Mouse (Mus musculus): Measurements from ENCODE around the gene Pear1. TPM values are rescaled to one million over a fixed set of nuclear protein-coding genes. Genes with fewer than 3 reads are reported as not detected.

Gene Pear1
- polyA plus RNA-seq, 1 experiment, result 19.8 TPM

GRCm38 (mm10) chr3:87768844-87769243 is 55.3 kb downstream of the Pear1 start:
- no peaks in the 10 kb centered on the region; the same call in 1 of the 2 replicates for H3K27me3 ChIP-seq (ENCODE audit: control insufficient read depth, insufficient read depth, low read length)
- under 1% methylated on average over 36 of the region's 37 CpGs for WGBS
- peak; percentile 82 for DNase-seq
- no peak overlapping the region for H3K27ac ChIP-seq (ENCODE audit: control insufficient read depth, insufficient read depth, low read length)
- peak overlapping the region; percentile 34 for H3K4me3 ChIP-seq (ENCODE audit: control insufficient read depth, insufficient read depth, low read length)
- H3K36me3 ChIP-seq (ENCODE audit: control insufficient read depth, insufficient read depth, low read length), result no peaks in the 10 kb centered on the region
- H3K4me1 ChIP-seq (replicated peaks; ENCODE audit: control insufficient read depth, insufficient read depth, low read length), result peaks cover 24% of the 10 kb centered on the region
- no peak for TF ChIP-seq POLR2A (IDR thresholded peaks at IDR 0.05; ENCODE audit: control insufficient read depth, extremely low read depth, insufficient read depth, low read length, poor library complexity)
- TF ChIP-seq CTCF (IDR thresholded peaks at IDR 0.05; ENCODE audit: borderline replicate concordance, control insufficient read depth, extremely low read depth, insufficient read depth, low read length, poor library complexity), result peak; percentile 100

- no peak overlapping the region for H3K27ac ChIP-seq (ENCODE audit: control insufficient read depth, insufficient read depth, low read length)
- TF ChIP-seq CTCF (IDR thresholded peaks at IDR 0.05; ENCODE audit: borderline replicate concordance, control insufficient read depth, extremely low read depth, insufficient read depth, low read length, poor library complexity) (no peak), POLR2A (IDR thresholded peaks at IDR 0.05; ENCODE audit: control insufficient read depth, extremely low read depth, insufficient read depth, low read length, poor library complexity) (no peak)
- WGBS, result 41% methylated on average over 6 of the region's 6 CpGs
- no peaks in the 10 kb centered on the region; the same call in 1 of the 2 replicates for H3K27me3 ChIP-seq (ENCODE audit: control insufficient read depth, insufficient read depth, low read length)
- no peak for DNase-seq
- H3K4me1 ChIP-seq (replicated peaks; ENCODE audit: control insufficient read depth, insufficient read depth, low read length), result peaks cover 25% of the 10 kb centered on the region
- peak overlapping the region; percentile 34 for H3K4me3 ChIP-seq (ENCODE audit: control insufficient read depth, insufficient read depth, low read length)
- H3K36me3 ChIP-seq (ENCODE audit: control insufficient read depth, insufficient read depth, low read length), result no peaks in the 10 kb centered on the region
These were observed 55.7 kb downstream of the Pear1 start for GRCm38 (mm10) chr3:87768431-87768830.

DNA sequence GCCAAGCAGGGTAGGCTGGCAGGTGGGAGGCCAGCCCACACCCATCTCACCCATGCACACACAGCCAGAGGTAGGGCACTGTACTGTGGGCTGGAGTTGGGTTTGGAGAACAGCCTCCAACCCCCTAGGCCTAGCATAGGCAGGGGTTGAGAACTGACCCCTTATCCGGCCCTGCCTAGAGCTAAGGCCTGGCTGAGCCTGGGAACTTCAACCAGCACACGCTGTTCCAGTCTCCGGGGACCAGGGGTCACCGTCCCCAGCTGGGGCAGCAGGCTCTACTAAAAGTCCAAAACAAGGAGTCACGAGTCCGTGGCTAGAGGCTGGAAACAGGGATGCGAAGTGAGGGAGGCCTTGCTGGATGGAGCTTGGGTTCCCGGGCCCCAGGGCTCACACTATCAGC is 56.3 kb downstream of the Pear1 start:
- no peaks in the 10 kb centered on the region for H3K36me3 ChIP-seq (ENCODE audit: control insufficient read depth, insufficient read depth, low read length)
- DNase-seq, result no peak
- H3K4me3 ChIP-seq (ENCODE audit: control insufficient read depth, insufficient read depth, low read length), result no peak overlapping the region
- peaks cover 25% of the 10 kb centered on the region for H3K4me1 ChIP-seq (replicated peaks; ENCODE audit: control insufficient read depth, insufficient read depth, low read length)
- no peak overlapping the region for H3K27ac ChIP-seq (ENCODE audit: control insufficient read depth, insufficient read depth, low read length)
- TF ChIP-seq POLR2A (IDR thresholded peaks at IDR 0.05; ENCODE audit: control insufficient read depth, extremely low read depth, insufficient read depth, low read length, poor library complexity), result no peak
- no peak for TF ChIP-seq CTCF (IDR thresholded peaks at IDR 0.05; ENCODE audit: borderline replicate concordance, control insufficient read depth, extremely low read depth, insufficient read depth, low read length, poor library complexity)
- no peaks in the 10 kb centered on the region; the same call in 1 of the 2 replicates for H3K27me3 ChIP-seq (ENCODE audit: control insufficient read depth, insufficient read depth, low read length)
- 79% methylated on average over 8 of the region's 8 CpGs for WGBS

GRCm38 (mm10) chr3:87766284-87766667 is 57.8 kb downstream of the Pear1 start:
- 80% methylated on average over 3 of the region's 3 CpGs for WGBS
- H3K4me1 ChIP-seq (replicated peaks; ENCODE audit: control insufficient read depth, insufficient read depth, low read length), result peaks cover 25% of the 10 kb centered on the region
- H3K36me3 ChIP-seq (ENCODE audit: control insufficient read depth, insufficient read depth, low read length), result no peaks in the 10 kb centered on the region
- no peak overlapping the region for H3K27ac ChIP-seq (ENCODE audit: control insufficient read depth, insufficient read depth, low read length)
- H3K4me3 ChIP-seq (ENCODE audit: control insufficient read depth, insufficient read depth, low read length), result no peak overlapping the region
- H3K27me3 ChIP-seq (ENCODE audit: control insufficient read depth, insufficient read depth, low read length), result no peaks in the 10 kb centered on the region; the same call in 1 of the 2 replicates
- DNase-seq, result no peak
- no peak for TF ChIP-seq POLR2A (IDR thresholded peaks at IDR 0.05; ENCODE audit: control insufficient read depth, extremely low read depth, insufficient read depth, low read length, poor library complexity)
- TF ChIP-seq CTCF (IDR thresholded peaks at IDR 0.05; ENCODE audit: borderline replicate concordance, control insufficient read depth, extremely low read depth, insufficient read depth, low read length, poor library complexity), result no peak

DNA sequence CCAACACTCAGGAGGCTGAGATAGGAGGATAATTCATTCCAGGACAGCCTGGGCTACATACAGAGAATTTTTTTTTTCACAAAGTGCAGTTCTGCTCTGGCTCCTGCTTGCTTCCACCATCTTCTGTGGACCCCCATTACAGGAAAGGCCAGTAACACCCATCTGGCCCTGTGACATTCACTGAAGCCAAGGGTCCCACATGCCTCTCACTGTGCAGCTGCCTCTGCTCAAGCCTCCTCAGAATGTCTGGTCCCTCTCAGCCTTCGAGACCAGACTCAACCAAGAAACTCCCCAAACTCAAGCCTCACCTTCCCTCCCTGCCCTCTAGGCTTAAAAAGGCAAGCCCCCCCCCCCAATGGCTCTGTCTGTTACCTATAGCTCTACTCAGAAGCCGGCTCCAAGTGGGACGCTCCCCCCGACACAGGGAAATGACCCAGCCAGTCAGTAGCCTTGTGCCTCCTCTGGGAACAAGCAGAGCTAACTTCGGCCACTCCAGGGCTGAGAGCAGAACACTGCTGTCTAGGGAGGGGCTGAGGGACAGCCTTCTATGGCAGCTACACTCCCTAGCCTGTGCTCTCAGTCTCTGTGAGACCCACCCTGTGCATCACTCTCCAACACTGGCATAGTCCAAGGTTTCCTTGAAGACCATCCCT is 58.3 kb downstream of the Pear1 start:
- Histone ChIP-seq H3K4me3 (ENCODE audit: control insufficient read depth, insufficient read depth, low read length) (no peak overlapping the region), H3K4me1 (replicated peaks; ENCODE audit: control insufficient read depth, insufficient read depth, low read length) (peaks cover 25% of the 10 kb centered on the region), H3K27ac (ENCODE audit: control insufficient read depth, insufficient read depth, low read length) (no peak overlapping the region), H3K27me3 (ENCODE audit: control insufficient read depth, insufficient read depth, low read length) (no peaks in the 10 kb centered on the region; the same call in 1 of the 2 replicates), H3K36me3 (ENCODE audit: control insufficient read depth, insufficient read depth, low read length) (no peaks in the 10 kb centered on the region)
- no peak for DNase-seq
- WGBS, result 86% methylated on average over 5 of the region's 5 CpGs
- TF ChIP-seq POLR2A (IDR thresholded peaks at IDR 0.05; ENCODE audit: control insufficient read depth, extremely low read depth, insufficient read depth, low read length, poor library complexity), result no peak

DNA sequence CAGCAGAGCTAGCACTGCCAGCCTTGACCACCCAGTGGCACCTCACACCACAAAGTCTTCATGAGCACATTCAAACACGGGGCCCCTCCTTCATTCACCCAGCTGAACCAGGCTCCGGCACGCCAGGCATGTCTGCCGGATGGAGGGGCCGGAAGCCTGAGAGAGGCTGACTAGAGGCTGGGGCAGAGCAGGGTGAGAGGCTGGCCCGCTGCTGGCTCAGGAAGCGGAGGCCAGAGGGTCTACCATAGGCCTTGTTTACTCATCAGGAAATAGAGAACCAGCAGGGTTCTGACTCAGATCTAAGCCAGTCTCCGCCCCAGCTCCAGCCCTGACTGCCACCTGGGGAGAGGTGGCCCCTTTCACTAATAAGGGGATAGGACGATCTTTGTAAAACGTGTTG is 59.0 kb downstream of the Pear1 start:
- peak; percentile 77 for DNase-seq
- Histone ChIP-seq H3K27ac (ENCODE audit: control insufficient read depth, insufficient read depth, low read length) (peak overlapping the region; percentile 35; the same call in 1 of the 2 replicates), H3K4me3 (ENCODE audit: control insufficient read depth, insufficient read depth, low read length) (no peak overlapping the region), H3K27me3 (ENCODE audit: control insufficient read depth, insufficient read depth, low read length) (no peaks in the 10 kb centered on the region; the same call in 1 of the 2 replicates), H3K36me3 (ENCODE audit: control insufficient read depth, insufficient read depth, low read length) (no peaks in the 10 kb centered on the region), H3K4me1 (replicated peaks; ENCODE audit: control insufficient read depth, insufficient read depth, low read length) (peaks cover 25% of the 10 kb centered on the region)
- WGBS, result 10% methylated on average over 10 of the region's 10 CpGs
- TF ChIP-seq CTCF (IDR thresholded peaks at IDR 0.05; ENCODE audit: borderline replicate concordance, control insufficient read depth, extremely low read depth, insufficient read depth, low read length, poor library complexity) (0 out of 2 replicates have a peak, but pooled peaks have one; percentile 34), POLR2A (IDR thresholded peaks at IDR 0.05; ENCODE audit: control insufficient read depth, extremely low read depth, insufficient read depth, low read length, poor library complexity) (no peak)

Data from thymus, adult 2 months (tissue).